Mouse (Mus musculus) spleen, adult 2 months (tissue): ENCODE measurements around the gene Itsn2. TPM values are rescaled to one million over a fixed set of nuclear protein-coding genes. Genes with fewer than 3 reads are reported as not detected.
"Not testable (repeated sequence)": the region's sequence is repeated elsewhere in the genome, so short reads cannot be mapped to it uniquely, and the experiment has no call there.

ENCODE experiments used
- DNase-seq, 2 experiments: peaks; one replicate each; pipeline versions ENCODE4 v3.0.0 to v3.0.0-alpha.2; 2012 to 2021; ENCODE audit warnings: low spot score in 2 of 2, low read depth in 1 of 2
- H3K27ac ChIP-seq: fragments of 200-500 bp; 2 replicates; pipeline ENCODE4 v1.5.1; 2012; ENCODE audit warnings: low read length, inconsistent platforms; ENCODE audit not compliant: insufficient read depth
- H3K27me3 ChIP-seq: fragments of 200-500 bp; 2 replicates; pipeline ENCODE4 v1.6.1; 2012; ENCODE audit warnings: mild to moderate bottlenecking, moderate library complexity, low read length, inconsistent platforms; ENCODE audit not compliant: control insufficient read depth, insufficient read depth
- H3K36me3 ChIP-seq: fragments of 200-500 bp; 2 replicates; pipeline ENCODE4 v1.6.1; 2012; ENCODE audit warnings: mild to moderate bottlenecking, low read length, inconsistent platforms; ENCODE audit not compliant: control insufficient read depth, insufficient read depth
- H3K4me1 ChIP-seq: fragments of 200-500 bp; 2 replicates; pipeline ENCODE4 v1.6.1; 2011; ENCODE audit warnings: inconsistent platforms; ENCODE audit not compliant: control insufficient read depth, insufficient read depth, insufficient read length
- H3K4me3 ChIP-seq: fragments of 200-500 bp; 2 replicates; pipeline ENCODE4 v1.5.1; 2011; ENCODE audit warnings: mild to moderate bottlenecking, inconsistent platforms; ENCODE audit not compliant: insufficient read depth, insufficient read length; ENCODE audit errors: extremely low read depth
- CTCF ChIP-seq: fragments of 200-500 bp; IDR thresholded peaks from 2 replicates; pipeline ENCODE4 v1.5.1; 2011; ENCODE audit warnings: mild to moderate bottlenecking, inconsistent platforms; ENCODE audit not compliant: insufficient read depth, insufficient read length, insufficient replicate concordance; ENCODE audit errors: extremely low read depth
- POLR2A ChIP-seq: fragments of 200-500 bp; IDR thresholded peaks from 2 replicates; pipeline ENCODE4 v1.6.1; 2011; ENCODE audit warnings: low read depth, low read length, inconsistent platforms
- WGBS: fragments of 180-500 bp; shearing (Covaris S2); methylation state at CpG from one replicate; pipeline ENCODE4 v1.1.7; 2018; 5-methylcytosine and 5-hydroxymethylcytosine counted together
- polyA plus RNA-seq: library from polyadenylated mRNA; depleted of rRNA; stranded (reverse); fragments of >200 nt; gene quantifications from 2 replicates; pipeline ENCODE4 v1.2.3, GENCODE M21; 2012

The Itsn2 gene
- polyA plus RNA-seq, 1 experiment, result 38.9 TPM

DNA sequence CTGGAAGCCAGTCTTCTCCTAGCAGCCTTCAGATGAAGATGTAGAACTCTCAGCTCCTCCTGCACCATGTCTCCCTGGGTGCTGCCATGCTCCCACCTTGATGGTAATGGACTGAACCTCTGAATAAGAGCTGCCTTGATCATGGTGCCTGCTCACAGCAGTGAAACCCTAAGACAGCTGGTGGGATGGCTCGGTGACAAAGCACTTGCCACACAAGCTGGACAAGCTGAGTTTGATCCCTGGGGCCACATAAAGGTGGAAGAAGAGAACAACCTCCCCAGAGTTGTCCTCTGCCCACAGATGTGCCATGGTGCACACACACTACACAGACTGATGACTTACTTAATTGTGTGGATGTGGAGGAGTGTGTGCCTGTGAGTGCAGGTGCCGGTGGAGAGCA, 95.9 kb downstream of the Itsn2 start:
- Histone ChIP-seq H3K27me3 (no peaks in the 10 kb centered on the region), H3K4me3 (no peak overlapping the region), H3K27ac (no peak overlapping the region), H3K4me1 (no peaks in the 10 kb centered on the region), H3K36me3 (peaks cover 10% of the 10 kb centered on the region)
- TF ChIP-seq CTCF (no peak), POLR2A (no peak)
- DNase-seq, result no peak
- WGBS, result 93% methylated on average over 2 of the region's 2 CpGs

DNA sequence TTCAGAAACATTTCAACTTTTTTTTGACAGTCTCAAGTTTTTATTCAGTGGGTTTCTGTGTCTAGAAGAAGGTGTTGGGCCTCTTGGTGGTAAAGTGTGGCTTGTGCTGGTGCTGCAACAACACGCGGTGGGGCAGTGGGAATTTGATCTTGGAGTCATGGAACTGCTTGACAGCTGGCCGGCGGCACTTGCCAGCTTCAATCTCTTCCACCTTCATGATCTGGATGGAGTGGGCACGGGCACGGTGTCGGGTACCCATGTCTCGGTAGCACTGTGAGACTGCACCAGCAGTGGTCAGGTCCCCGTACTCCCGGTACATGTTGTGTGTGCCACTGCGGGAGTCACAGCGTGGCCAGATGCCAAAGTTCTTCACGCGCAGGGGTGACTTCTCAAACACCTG, 96.9 kb downstream of the Itsn2 start:
- no peaks in the 10 kb centered on the region for H3K4me1 ChIP-seq
- H3K27me3 ChIP-seq, result no peaks in the 10 kb centered on the region
- TF ChIP-seq POLR2A (no peak), CTCF (no peak)
- H3K27ac ChIP-seq, result no peak overlapping the region
- no peak for DNase-seq
- H3K4me3 ChIP-seq, result no peak overlapping the region
- WGBS, result 98% methylated on average over 14 of the region's 14 CpGs
- H3K36me3 ChIP-seq, result peaks cover 6% of the 10 kb centered on the region

DNA sequence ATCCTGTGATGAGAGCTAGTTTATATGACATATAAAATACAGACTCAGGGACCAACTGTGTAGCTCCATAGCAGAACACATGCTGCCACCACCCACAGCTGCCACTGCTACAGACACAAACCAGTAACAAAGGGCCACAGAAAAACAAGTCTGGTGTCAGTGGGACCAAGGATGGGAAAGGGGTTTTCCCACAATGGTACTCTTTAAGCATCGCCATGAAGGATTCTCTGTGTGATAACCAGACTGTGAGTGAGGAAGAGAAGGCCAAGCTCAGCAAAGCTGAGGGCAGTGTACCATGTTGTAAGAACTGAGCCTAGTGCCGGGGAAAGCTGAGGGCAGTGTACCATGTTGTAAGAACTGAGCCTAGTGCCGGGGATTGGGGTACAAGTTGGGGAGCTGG, 98.8 kb downstream of the Itsn2 start:
- H3K27ac ChIP-seq, result no peak overlapping the region

DNA sequence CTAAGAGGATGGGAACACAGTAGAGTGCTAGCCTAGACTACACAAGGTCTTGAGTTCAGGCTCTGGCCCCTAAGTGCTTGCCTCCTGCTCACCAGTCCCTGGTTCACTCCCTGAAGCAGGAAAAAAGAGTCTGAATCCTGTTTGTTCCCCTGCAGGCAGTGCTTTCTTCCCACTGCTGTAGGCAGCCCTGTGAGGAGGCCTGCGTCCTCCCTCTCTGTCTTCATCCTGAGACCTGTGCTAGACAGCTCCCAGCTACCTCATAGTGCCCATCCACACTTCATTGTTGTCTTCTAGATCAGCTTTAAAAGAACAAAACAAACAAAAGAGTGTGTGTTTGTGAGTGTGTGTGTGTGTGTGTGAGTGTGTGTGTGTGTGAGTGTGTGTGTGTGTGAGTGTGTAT, 102.1 kb downstream of the Itsn2 start:
- 100% methylated on average over 1 of the region's 1 CpGs for WGBS
- no peak for DNase-seq
- Histone ChIP-seq H3K4me3 (no peak overlapping the region), H3K27ac (no peak overlapping the region), H3K4me1 (no peaks in the 10 kb centered on the region), H3K36me3 (peaks cover 18% of the 10 kb centered on the region), H3K27me3 (no peaks in the 10 kb centered on the region)
- TF ChIP-seq POLR2A (no peak), CTCF (no peak)

More for the DNA sequence above, 98.8 kb downstream of the Itsn2 start:
- DNase-seq, result no peak
- no peak for TF ChIP-seq CTCF
- TF ChIP-seq POLR2A, result no peak
- 92% methylated on average over 3 of the region's 3 CpGs for WGBS
- Histone ChIP-seq H3K4me3 (no peak overlapping the region), H3K36me3 (peaks cover 8% of the 10 kb centered on the region), H3K4me1 (no peaks in the 10 kb centered on the region), H3K27me3 (no peaks in the 10 kb centered on the region)

DNA sequence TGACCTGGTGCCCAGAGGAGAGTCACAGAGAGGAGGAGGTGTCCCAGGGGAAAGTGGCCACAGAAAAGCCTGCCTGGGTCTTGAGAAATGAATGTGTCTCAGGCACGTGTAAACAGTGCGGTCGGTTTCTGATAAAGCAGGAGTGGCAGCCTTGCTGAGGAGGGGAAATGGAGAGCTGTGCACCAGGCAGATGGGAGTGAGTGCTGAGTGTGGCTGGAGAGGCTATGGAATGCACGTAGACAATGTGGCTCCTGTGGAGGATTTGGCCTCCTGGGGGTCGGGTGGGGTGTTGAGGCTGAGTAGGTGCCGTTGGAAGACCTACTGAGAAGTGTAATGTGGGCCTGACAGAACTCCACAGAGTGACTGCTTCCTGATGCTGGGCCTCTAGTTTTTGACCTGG, 113.2 kb downstream of the Itsn2 start:
- H3K4me3 ChIP-seq, H3K4me1 ChIP-seq, H3K27ac ChIP-seq, DNase-seq, H3K27me3 ChIP-seq: not testable (repeated sequence)
- 91% methylated on average over 6 of the region's 6 CpGs for WGBS
- H3K36me3 ChIP-seq, result peaks cover 54% of the 10 kb centered on the region

DNA sequence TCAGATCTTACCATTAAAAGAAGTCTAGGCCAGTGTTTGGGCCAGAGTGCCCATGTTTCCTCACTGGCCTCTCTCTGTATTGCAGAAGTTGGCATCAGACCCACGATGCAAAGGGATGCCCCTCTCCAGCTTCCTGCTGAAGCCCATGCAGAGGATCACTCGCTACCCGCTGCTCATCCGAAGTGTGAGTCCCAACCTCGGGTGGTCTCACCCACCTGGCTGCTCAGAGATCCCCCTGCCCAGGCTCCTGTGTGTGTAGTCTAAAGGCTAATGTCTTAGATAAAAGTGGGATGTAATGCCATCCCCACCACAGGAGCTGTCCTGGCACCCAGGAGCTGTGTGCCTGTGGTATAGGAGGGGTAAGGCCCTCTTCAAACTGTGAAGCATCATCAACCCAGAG, 113.7 kb downstream of the Itsn2 start:
- Histone ChIP-seq H3K36me3 (peaks cover 52% of the 10 kb centered on the region), H3K4me1 (no peaks in the 10 kb centered on the region), H3K27me3 (no peaks in the 10 kb centered on the region), H3K4me3 (no peak overlapping the region), H3K27ac (no peak overlapping the region)
- no peak for TF ChIP-seq CTCF
- TF ChIP-seq POLR2A, result no peak
- WGBS, result 97% methylated on average over 5 of the region's 5 CpGs
- no peak for DNase-seq

DNA sequence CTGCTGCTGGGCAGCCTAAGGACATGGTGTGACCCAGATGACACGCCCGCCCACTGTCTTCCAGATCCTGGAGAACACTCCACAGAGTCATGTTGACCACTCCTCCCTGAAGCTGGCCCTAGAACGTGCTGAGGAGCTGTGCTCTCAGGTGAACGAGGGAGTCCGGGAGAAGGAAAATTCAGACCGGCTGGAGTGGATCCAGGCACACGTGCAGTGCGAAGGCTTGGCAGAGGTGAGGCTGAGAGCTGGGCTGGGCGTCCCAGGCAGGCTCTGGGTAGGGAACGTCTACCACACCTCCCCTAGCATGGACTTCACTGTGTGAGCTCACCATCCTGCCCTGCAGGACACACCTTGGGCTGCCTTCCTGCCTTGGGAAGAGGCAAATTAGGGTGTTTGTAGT, 114.5 kb downstream of the Itsn2 start:
- Histone ChIP-seq H3K27ac (no peak overlapping the region), H3K4me3 (no peak overlapping the region), H3K36me3 (peaks cover 54% of the 10 kb centered on the region), H3K4me1 (no peaks in the 10 kb centered on the region), H3K27me3 (no peaks in the 10 kb centered on the region)
- DNase-seq, result no peak
- 93% methylated on average over 10 of the region's 10 CpGs for WGBS
- TF ChIP-seq CTCF (no peak), POLR2A (no peak)
